Mouse (Mus musculus) myocyte (in vitro differentiated cells): Measurements from ENCODE around the gene Hist1h3g.
A peak's percentile ranks its signal among the peaks of the same experiment; 100 is the strongest.
"Not testable (repeated sequence)": the region's sequence is repeated elsewhere in the genome, so short reads cannot be mapped to it uniquely, and the experiment has no call there.

Source experiments
- CEBPB ChIP-seq: IDR thresholded peaks from 2 replicates; pipeline ENCODE4 v1.6.1; 2011; ENCODE audit warnings: mild to moderate bottlenecking, moderate library complexity; ENCODE audit not compliant: poor library complexity, insufficient read depth, severe bottlenecking
- E2F4 ChIP-seq: IDR thresholded peaks from one replicate; pipeline ENCODE4 v1.6.1; 2011; ENCODE audit warnings: mild to moderate bottlenecking, control low read depth, moderate library complexity; ENCODE audit not compliant: insufficient read depth
- MAX ChIP-seq: IDR thresholded peaks from one replicate; pipeline ENCODE4 v1.6.1; 2011; ENCODE audit warnings: low read depth, mild to moderate bottlenecking, control low read depth
- MYOG ChIP-seq, 3 experiments: IDR thresholded peaks; one replicate each; pipeline ENCODE4 v1.6.1; 2011; ENCODE audit warnings: control low read depth in 2 of 3, low read depth in 2 of 3, mild to moderate bottlenecking in 2 of 3; ENCODE audit not compliant: insufficient read length in 2 of 3, control insufficient read depth in 1 of 3, insufficient read depth in 1 of 3
- POLR2A ChIP-seq: IDR thresholded peaks from one replicate; pipeline ENCODE4 v1.6.1; 2011; ENCODE audit warnings: low read depth, mild to moderate bottlenecking, control low read depth, moderate library complexity; ENCODE audit not compliant: insufficient read length
- POLR2AphosphoS2 ChIP-seq: IDR thresholded peaks from one replicate; pipeline ENCODE4 v1.6.1; 2011; ENCODE audit warnings: low read depth, control low read depth; ENCODE audit not compliant: insufficient read length
- TCF12 ChIP-seq: IDR thresholded peaks from one replicate; pipeline ENCODE4 v1.6.1; 2011; ENCODE audit warnings: mild to moderate bottlenecking, control low read depth; ENCODE audit not compliant: poor library complexity, insufficient read depth, severe bottlenecking
- TCF3 ChIP-seq: IDR thresholded peaks from one replicate; pipeline ENCODE4 v1.6.1; 2011; ENCODE audit warnings: low read depth, control low read depth; ENCODE audit not compliant: insufficient read length
- USF1 ChIP-seq: IDR thresholded peaks from one replicate; pipeline ENCODE4 v1.6.1; 2011; ENCODE audit warnings: low read depth, mild to moderate bottlenecking, control low read depth, moderate library complexity

DNA sequence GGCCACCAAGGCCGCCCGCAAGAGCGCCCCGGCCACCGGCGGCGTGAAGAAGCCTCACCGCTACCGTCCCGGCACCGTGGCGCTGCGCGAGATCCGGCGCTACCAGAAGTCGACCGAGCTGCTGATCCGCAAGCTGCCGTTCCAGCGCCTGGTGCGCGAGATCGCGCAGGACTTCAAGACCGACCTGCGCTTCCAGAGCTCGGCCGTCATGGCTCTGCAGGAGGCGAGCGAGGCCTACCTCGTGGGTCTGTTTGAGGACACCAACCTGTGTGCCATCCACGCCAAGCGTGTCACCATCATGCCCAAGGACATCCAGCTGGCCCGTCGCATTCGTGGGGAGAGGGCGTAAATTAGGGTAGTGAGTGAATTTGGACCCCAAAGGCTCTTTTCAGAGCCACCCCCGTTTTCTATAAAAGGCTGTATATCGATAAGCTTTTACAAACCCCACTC lies 40.7 kb downstream of the Hist1h3g start:
- TF ChIP-seq MAX; USF1; CEBPB; E2F4; MYOG (IDR thresholded peaks at IDR 0.05; ENCODE audit: control insufficient read depth in 1 of 3, insufficient read depth in 1 of 3, insufficient read length in 2 of 3, low read depth in 2 of 3); TCF12; TCF3: not testable (repeated sequence)
- TF ChIP-seq POLR2A (peak; percentile 71), POLR2AphosphoS2 (peak; percentile 82)
